Mouse (Mus musculus): ENCODE measurements around the gene Smg6.
"Not testable (repeated sequence)": the region's sequence is repeated elsewhere in the genome, so short reads cannot be mapped to it uniquely, and the experiment has no call there.

Smg6 gene

DNA sequence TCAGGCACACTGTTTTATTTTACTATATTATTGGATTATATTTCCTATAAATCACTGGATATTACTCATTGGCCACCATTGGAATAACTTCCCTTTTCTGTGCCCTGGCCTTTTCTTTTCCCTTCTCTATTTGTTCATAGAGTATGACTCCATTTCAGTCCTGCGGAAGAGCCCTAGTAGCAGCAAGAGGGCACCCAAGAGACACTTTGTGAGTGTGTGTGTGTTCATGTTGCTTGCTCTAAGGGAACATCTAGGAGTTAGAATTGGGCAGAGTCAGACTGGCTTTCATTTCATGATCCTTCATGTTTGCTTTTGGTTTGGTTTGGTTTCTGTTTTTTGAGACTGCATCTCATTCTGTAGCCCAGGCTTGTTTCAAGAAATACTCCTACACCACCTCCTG is 68.5 kb downstream of the Smg6 start:
- DNase-seq (ENCODE audit: low spot score in 2 of 2): no peak

DNA sequence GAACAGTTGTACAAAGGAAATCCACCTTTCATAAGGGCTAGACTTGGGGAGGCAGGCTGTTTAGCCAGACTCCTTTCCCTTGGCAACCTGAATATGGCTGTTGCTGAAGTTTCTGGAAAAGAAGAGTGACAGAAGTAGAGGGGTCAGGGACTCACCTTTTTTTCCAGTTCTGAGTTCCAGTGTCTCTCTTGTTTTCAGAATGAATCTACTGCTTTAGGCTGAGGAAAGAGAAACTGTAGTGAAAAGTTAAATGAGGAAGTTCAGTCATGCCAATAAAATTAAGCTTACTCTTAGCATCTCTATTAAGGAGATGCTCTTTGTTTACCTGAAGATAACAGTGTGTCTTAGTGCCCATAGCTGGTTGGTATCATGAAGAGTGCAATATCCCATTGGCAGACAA is 69.2 kb downstream of the Smg6 start:
- DNase-seq (ENCODE audit: low spot score in 2 of 2): no peak

DNA sequence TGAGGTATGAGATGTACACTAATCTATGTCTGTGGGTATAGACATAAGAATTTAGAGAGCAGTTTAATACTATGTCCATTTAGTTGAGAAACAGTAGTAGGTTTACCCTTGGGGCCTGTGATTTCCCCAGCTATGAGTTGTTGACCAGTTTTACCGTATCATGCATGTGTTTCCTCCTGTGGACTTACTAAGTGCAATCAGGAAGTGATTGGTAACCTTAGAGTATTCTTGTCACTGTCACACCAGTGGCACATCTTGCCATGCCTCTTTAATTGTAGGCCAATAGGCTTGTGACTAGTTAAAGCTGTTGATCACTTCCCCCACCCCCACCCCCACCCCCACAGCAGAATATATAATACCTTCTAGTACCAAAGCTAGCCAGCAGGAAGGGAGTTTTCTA is 70.9 kb downstream of the Smg6 start:
- no peak for DNase-seq (ENCODE audit: low spot score in 2 of 2)

DNA sequence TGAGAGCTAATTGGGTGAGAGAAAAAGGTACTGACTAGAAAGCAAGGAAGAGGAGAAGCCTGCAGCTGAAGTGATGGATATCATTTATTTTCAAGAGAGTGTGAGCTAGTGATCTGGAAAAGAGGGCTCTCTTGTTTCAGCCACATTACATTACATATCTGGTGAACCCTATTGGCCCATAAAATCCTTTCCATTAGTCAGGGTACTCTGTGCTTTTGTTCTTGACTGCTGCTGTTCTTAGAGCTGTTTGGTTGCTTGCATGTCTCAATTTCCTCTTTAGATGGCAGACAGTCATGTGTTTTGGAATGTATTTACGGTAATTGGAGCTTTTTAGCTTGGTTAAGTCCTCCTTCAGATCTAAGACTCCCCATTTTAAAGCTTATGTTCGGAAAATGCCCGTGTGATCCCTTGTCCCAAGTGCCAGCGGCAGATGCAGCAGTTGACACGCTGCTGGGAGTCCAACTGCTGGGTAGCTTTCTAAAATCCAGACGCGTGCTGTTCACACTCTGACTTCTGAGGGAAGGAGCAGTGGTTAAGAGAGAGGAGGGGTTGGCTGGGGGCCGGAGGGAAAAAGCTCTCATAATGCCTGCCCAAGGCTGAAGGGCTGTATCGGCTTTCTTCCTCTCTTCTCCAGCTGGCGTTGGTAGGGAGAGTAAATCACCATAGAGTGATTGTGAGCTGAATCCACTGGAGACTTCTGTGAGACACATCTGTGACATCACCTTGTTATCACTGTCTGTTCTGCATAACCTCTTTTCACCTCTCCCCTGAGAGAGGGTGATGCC is 75.4 kb downstream of the Smg6 start:
- DNase-seq (ENCODE audit: low spot score in 2 of 2): no peak

DNA sequence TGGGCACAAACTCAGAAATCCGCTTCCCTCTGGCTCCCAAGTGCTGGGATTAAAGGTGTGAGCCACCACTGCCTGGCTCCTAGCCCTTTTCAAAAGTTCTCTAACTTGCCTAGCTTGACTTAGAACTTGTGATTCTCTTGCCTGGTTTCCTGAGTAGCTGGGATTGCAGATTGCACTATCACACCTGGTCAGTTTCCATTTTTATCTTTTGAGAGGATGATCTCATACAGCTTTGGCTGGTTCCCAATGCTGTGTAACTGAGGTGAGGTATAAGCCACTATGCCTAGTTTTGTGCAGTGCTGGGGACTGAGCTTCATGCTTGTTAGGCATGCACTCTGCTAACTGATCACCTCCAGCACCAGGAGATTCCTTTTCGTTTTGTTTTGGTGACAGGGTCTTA is 82.6 kb downstream of the Smg6 start:
- DNase-seq (ENCODE audit: low spot score in 2 of 2): no peak

DNA sequence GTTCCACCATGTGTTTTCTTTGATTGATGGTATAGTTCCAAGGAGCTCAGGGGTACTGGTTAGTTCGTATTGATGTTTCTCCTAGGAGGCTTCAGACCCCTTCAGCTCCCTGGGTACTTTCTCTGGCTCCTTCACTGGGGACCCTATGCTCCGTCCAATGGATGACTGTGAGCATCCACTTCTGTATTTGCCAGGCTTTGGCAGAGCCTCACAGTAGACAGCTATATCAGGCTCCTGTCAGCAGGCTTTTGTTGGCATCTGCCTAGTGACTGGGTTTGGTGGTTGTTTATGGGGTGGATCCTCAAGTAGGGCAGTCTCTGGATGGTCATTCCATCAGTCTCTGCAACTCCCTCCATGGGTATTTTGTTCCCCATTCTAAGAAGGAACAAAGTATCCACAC is 83.9 kb downstream of the Smg6 start:
- DNase-seq (ENCODE audit: low spot score in 2 of 2): not testable (repeated sequence)

DNA sequence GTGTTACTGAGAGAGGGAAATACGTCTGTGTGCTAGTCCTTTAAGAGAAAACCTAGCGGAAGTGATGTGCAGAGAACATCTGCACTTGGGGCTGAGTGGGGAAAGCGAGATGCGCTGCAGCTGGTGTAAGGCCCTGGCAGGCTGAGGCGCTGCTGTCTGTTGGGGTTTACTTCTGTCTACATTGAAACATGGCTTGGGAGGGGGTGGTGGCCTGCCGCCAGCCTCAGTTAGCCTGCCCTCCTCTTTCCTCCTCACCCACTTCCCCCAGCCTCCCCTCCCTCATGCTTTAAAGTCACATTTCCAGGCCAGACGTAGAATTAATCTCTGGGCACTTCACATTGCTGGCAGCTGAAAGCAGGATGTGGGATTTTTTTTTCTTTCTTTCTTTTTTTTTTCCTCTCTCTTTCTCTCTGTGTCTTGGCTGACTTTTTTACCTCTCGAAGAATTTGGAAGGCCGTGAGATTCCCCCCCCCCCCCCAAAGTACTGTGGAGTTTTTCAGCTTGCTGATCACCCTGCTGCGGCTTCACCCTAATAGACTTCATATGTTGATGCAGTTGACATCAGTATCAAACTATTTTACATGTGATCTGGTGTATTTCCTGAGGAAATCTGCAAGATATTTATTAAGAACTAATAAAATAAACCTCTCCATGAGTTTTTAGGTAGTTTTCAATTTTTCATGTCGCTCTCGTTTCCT is 87.5 kb downstream of the Smg6 start:
- DNase-seq (ENCODE audit: low spot score in 2 of 2): peak in 1 of 2 experiments; percentile 66

DNA sequence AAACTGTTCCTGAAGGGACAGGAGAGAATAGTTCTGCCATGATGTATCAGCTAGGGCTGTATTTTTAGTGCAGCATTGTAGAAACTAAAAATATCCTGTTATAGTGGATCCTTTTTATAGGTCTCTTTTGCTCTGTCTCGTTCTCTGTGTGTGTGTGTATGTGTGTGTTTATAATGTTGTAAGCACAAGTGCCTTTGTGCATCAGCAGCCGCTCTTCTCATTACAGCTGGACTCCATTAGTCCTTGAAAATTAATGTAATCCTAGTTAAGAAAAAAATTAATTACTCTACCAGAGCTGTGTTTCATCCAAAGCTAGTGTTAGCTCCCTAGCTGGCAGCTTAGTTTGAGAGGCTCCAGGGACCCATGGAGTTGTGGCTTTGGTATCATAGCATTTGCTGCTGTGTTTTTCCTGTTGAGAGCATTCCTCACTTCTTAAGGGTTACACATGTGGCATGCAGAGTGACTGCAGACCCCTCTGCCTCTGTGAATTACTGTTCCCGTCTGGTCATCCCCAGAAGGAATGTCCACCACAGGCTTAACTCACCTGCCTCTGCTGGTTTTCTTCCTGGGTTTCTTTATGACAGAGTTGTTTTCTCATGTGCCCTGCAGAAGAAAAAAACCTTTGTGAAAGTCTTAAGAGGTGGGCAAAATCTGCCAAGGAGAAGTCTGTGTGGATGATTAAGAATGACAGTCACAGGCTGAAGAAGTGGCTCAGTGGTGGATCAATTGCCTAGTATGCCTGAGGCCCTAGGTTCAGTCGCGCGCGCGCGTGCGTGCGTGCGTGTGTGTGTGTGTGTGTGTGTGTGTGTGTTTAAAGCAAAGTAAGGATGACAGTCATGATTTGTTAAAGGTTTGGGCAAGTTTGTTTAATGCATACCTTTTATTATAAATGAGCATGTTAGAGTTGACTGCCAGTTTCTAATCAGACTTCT is 88.4 kb downstream of the Smg6 start:
- DNase-seq (ENCODE audit: low spot score in 2 of 2): no peak

DNA sequence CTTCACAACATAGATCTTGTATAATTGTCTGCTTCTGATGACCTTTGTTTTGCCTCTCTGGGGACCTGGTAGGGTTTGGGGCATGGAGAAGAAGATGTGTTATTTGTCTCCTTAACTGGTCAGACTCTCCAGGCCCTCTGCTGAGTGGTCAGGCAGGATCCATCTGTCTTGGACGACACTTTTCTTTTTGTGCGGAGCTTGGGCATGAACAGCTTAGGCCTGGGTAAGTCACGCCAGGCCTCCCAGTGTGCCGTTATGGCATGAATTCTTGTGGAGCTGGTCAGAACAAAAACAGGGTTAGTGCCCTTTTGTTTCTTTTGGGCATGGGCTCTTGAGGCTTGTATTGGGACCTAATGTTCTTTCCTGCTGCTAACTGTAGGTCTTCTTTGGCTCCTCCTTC is 89.2 kb downstream of the Smg6 start:
- DNase-seq (ENCODE audit: low spot score in 2 of 2): no peak

DNA sequence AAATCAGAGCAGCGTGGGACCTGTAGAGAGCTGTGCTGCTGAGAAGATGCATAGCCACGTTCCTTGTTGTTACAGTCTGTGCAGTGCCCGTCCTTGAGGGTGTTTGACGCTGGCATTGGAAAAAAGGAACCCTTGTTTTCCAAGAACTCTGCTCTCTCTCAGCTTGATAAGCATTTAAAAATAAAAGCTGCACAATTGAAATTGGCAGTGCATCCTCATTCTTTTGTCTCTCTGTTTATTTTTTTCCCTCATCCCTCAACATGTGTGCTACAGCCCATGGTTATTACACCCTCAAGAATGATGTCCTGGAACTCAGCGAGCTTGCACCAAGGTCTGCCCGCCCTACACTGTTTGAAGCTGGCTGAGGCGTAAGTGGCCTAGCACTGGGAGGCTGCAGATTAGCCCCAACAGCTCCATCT is 89.8 kb downstream of the Smg6 start:
- DNase-seq (ENCODE audit: low spot score in 2 of 2): no peak

DNA sequence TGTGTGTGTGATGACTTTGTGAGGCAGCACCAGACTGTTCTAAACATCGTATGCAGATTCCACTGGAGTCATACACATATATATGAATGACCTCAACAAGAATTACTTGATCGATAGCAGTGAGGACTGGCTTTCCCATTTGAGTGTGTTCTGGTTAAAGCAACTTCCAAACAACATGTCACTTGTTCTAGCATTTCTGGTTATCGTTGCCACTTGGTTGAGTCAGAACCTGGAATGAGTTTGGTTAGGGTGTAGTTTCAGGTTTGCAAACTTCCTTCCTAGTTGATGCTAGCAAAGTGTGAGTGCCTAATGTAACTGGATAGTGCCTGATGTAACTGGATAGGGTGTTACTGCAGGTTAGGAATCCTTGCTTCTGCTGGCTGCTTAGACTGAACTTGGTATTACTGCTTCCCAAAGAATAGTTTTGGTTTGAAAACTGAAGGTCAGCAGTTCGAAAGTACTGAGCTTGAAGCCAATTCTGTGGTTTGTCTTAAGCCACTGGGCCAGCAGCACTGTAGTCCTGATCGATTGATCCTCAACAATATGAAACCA is 90.8 kb downstream of the Smg6 start:
- no peak for DNase-seq (ENCODE audit: low spot score in 2 of 2)

DNA sequence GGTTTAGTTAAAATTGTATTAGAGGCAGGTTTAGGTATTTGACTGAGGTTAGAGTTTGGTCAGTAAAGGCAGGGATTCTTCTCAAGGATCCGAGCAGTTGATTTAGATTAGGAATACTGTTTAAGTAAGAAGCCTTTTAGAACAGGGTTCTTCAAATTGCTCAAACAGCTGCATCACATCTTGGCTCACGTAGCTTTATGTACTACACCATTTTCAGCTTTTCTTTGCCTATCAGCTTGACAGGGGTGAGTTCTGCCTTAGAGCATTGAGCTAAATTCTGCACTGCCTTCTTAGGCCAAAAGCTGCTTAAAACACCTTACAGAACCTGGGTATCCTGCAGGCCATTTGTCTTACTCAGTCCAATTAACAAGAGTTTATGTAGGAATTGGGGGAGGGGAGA is 92.2 kb downstream of the Smg6 start:
- no peak for DNase-seq (ENCODE audit: low spot score in 2 of 2)

DNA sequence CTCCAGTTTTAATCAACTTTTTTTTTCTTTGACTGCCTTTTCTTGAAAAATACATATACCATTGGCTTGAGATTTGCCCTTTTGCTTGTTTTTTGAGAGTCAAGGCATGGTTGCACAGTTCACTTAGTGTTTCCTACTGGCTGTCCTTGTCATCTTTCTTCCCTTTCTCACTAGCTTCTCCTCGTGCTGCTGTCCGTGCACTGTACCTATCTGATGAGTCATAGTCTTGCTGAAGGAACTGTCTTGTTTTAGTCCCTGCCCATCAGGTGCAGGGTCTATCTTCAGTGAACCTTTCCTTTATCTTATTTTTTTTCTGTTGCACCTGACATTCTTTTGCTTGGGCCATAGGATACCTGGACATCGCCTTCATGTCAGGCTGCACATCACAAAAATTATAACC is 101.4 kb downstream of the Smg6 start:
- no peak for DNase-seq (ENCODE audit: low spot score in 2 of 2)

DNA sequence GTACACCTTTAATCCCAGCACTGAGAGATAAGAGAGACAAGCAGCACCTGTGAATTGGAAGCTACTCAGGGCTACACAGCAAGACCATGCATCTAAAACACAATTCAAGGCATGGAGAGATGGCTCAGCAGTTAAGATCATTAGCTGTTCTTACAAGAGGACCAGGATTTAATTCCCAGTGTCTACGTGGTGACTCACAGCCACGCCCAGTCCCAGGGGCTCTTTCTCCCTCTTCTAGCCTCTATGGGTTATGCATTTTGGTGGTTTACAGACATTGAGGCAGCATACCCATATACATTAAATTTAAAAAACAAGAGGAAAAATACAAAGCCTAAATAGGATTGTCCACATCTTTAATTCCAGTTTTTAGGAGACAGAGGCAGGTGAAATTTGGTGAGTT is 102.0 kb downstream of the Smg6 start:
- DNase-seq (ENCODE audit: low spot score in 2 of 2): no peak

DNA sequence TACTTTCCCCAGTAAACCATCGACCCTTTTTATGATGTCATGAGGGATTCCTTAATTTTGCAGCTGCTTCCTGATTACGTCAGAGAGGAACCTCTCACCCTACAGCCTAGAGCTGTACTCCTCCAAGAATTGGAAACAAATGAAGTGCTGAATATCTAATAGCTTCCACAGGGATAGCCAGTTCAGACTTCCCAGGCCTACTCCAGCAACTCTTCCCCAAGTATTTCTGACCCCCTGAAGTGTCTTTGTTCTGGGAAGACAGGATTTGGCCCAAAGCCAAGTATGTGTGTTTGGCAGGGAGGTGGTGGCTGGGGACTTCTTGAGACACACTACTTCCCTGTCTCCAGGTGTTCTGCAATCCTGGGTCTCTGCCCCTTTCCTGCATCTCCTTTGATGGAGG is 105.6 kb downstream of the Smg6 start:
- DNase-seq (ENCODE audit: low spot score in 2 of 2): no peak

DNA sequence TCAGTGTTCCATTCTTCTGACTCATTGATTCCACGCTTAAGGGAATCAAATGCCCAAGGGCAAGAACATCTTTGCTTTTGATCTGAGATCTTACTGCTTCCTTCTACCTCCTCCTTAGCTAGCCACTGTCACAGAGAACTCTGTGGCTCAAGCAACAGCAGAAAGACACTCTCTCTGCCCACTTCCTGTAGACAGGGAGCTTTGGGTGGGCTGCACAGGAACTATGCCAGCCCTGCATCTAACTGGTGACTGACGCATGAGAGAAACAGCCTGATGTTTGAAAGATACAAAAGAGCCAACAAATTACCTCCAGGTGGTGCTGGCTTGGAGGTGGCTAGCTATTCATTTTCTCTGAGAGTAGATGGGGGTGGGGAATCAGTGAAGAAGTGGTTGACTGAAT is 107.3 kb downstream of the Smg6 start:
- no peak for DNase-seq (ENCODE audit: low spot score in 2 of 2)

DNA sequence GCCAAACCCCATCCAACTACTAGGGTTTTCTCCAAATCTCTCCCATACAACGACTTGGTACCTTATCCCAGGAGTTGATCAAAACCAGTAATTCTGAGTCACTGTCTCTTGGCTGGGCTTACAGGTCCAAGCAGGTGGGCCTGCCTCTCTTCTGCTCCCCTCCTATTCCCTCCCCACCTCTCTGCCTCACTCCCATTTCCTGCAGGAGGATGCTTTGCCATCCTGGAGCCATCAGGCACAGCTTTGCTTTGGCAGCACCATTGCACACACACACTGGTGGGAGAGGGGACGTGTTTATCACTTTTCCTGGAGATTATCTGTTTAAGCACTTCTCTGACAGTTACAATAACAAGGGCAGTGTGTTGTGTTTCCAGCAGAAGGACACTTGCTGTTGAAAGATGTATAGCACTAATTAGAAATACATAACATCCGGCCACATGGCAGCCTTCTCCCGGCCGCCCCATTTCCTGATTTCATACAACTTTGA is 108.0 kb downstream of the Smg6 start:
- DNase-seq (ENCODE audit: low spot score in 2 of 2): no peak

DNA sequence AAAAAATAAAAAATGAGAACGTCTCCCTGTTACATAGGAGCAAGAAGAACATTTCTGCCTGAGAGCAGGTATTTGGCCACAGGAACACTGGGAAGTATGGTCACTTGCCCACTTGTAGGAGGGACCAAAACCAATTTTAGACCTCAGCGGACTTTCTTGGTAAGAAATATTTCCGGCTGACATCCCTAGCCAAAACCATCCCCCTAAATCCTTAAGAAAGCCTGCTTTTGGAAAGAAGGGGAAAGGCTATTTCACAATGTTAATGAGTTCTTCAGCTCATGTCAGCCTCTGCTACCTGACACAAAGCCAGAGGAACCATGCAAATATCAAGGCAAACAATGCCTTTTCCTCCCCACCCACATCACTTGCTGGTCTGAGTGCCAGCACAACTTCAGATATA is 108.5 kb downstream of the Smg6 start:
- DNase-seq (ENCODE audit: low spot score in 2 of 2): no peak

DNA sequence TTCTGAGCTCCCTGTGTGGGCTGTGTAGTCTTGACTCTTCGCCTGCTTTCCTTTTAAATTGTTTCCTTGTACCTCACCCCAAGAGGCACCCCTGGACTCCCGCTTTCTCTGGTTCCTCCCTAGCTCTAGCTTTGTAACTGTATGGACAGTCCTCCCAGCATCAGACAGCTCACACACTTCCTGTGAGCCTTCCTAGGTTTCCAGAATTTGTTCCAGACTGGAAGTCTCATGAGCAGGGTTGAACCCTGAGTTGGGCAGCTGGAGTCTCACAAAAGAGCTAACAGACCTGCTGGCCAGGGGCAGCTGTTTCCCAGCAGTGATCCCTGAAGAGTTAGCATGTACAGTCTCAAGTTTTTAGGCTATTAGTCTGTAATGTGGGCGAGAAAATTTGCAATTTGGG is 118.7 kb downstream of the Smg6 start:
- DNase-seq (ENCODE audit: low spot score in 2 of 2): no peak

DNA sequence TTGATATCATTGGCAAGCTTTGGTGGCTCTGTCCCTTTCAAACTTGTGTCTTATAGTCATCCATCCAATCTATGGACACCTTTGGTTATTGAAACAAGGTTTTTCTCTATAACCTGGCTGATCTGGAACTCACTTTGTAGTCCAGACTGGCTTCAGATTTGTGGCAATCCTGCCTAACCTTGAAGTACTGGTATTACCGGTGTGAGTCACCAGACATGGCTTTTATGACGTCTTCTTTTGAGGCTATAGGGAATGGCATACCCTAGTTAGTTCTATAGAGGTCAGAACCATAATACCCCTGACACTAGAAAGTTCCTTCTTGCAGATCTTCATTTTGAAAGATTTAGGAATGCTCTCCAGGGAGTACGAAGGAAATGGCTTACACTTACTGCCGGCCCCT is 120.2 kb downstream of the Smg6 start:
- no peak for DNase-seq (ENCODE audit: low spot score in 2 of 2)

DNA sequence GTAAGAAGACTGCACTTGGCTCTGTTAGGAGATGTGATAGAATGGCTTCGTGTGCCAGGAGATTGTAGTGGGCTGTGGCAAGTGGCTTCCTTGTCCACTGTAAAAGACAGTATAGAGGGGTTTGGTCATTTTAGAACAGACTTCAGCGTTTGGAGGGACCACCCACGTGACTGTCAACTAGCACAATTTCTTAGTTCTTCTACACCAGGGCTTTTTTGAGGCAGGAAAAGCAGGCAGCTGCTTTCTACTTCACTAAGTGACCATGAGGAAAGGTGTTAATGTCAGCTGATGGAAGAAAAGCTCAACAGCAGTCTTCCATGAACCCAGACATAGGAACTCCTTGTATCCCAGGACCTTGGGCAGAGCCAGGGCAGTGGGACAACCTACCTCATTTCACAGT is 121.0 kb downstream of the Smg6 start:
- DNase-seq (ENCODE audit: low spot score in 2 of 2): no peak

DNA sequence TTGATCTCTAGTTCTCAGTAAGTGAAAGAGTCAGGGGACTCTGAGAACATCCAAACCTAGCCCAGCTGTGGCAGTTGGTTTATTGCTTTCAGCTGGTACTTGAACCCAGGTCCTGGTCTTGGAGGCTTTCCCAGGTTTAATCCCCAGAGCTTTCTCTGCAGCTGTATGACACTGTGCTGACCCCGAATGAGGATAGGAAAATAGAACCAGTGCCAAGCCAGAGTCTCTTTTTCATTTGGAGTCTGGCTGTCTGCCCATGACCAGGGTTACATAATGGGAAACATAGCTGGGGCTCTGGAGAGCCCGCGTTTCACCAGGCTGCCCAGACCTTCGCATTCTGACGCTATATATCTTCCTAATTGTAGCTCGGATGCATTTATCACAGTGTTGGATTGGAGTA is 121.4 kb downstream of the Smg6 start:
- DNase-seq (ENCODE audit: low spot score in 2 of 2): peak; percentile 57 to 86
